Mouse (Mus musculus) neural tube, embryonic 11.5 days (tissue): ENCODE measurements around the gene Satb2. TPM values are rescaled to one million over a fixed set of nuclear protein-coding genes. Genes with fewer than 3 reads are reported as not detected.

Experiments
- ATAC-seq: fragments of 200-750 bp; cut with Nextera tagmentation; 2 replicates; pipeline ENCODE4 v1.8.0; 2017; ENCODE audit warnings: moderate number of reproducible peaks, mild to moderate bottlenecking, moderate TSS enrichment, moderate library complexity; ENCODE audit not compliant: insufficient read depth, low FRiP score, low TSS enrichment
- DNase-seq: peaks from one replicate; pipeline ENCODE4 v3.0.0-alpha.2; 2015; ENCODE audit warnings: low spot score
- H3K27ac ChIP-seq: fragments of 300-500 bp; sonication (generic); 2 replicates; pipeline ENCODE4 v1.5.1; 2014; ENCODE audit warnings: low read depth, mild to moderate bottlenecking, low read length
- H3K27me3 ChIP-seq: fragments of 300-500 bp; sonication (generic); 2 replicates; pipeline ENCODE4 v1.6.1; 2014; ENCODE audit warnings: mild to moderate bottlenecking, low read length, mixed read lengths; ENCODE audit not compliant: control insufficient read depth, insufficient read depth
- H3K36me3 ChIP-seq: fragments of 300-500 bp; sonication (generic); 2 replicates; pipeline ENCODE4 v1.6.1; 2014; ENCODE audit warnings: mild to moderate bottlenecking, low read length, moderate library complexity, mixed read lengths; ENCODE audit not compliant: control insufficient read depth, insufficient read depth
- H3K4me1 ChIP-seq: fragments of 300-500 bp; sonication (generic); 2 replicates; pipeline ENCODE4 v1.6.1; 2014; ENCODE audit warnings: low read length, mixed read lengths; ENCODE audit not compliant: control insufficient read depth, insufficient read depth
- H3K4me2 ChIP-seq: fragments of 300-500 bp; sonication (generic); 2 replicates; pipeline ENCODE4 v1.6.1; 2014; ENCODE audit warnings: low read depth, mild to moderate bottlenecking, moderate library complexity
- H3K4me3 ChIP-seq: fragments of 300-500 bp; sonication (generic); 2 replicates; pipeline ENCODE4 v1.5.1; 2014; ENCODE audit warnings: low read depth, low read length
- H3K9ac ChIP-seq: fragments of 300-500 bp; sonication (generic); 2 replicates; pipeline ENCODE4 v1.6.1; 2014; ENCODE audit warnings: mild to moderate bottlenecking, low read length
- H3K9me3 ChIP-seq: fragments of 300-500 bp; sonication (generic); 2 replicates; pipeline ENCODE4 v1.6.1; 2016; ENCODE audit warnings: low read length; ENCODE audit not compliant: control insufficient read depth
- WGBS: fragments of 180-500 bp; shearing (Covaris S2); extraction: QIAGEN DNeasy Blood & Tissue Kit; methylation state at CpG from one replicate; pipeline ENCODE4 v1.1.7; 2014; 5-methylcytosine and 5-hydroxymethylcytosine counted together
- polyA plus RNA-seq: library from polyadenylated mRNA; unstranded; fragments of >200 nt; fragmentation: Nextera tagmentation; extraction: Ambion mirVana; gene quantifications from 2 replicates; pipeline ENCODE4 v1.2.1, GENCODE M21; 2014

Satb2 gene
- polyA plus RNA-seq, 1 experiment from 2014 or later = 1.5 TPM

GRCm38 (mm10) chr1:56846358-56846757, 132.1 kb downstream of the Satb2 start:
- WGBS = 94% methylated on average over 9 of the region's 9 CpGs
- Histone ChIP-seq H3K36me3 (no peaks in the 10 kb centered on the region), H3K4me2 (no peak overlapping the region)

GRCm38 (mm10) chr1:56845523-56846118, 132.8 kb downstream of the Satb2 start:
- DNase-seq = no peak
- WGBS = 80% methylated on average over 8 of the region's 8 CpGs
- H3K4me2 ChIP-seq = no peak overlapping the region
- ATAC-seq = no peak
- H3K27ac ChIP-seq = no peak overlapping the region
- H3K4me3 ChIP-seq = no peak overlapping the region
- H3K4me1 ChIP-seq = no peaks in the 10 kb centered on the region
- H3K27me3 ChIP-seq = no peaks in the 10 kb centered on the region
- H3K36me3 ChIP-seq = no peaks in the 10 kb centered on the region
- H3K9ac ChIP-seq = no peak overlapping the region
- H3K9me3 ChIP-seq = no peaks in the 10 kb centered on the region

More at GRCm38 (mm10) chr1:56846358-56846757, 132.1 kb downstream of the Satb2 start:
- H3K27me3 ChIP-seq = no peaks in the 10 kb centered on the region
- no peak overlapping the region for H3K9ac ChIP-seq
- ATAC-seq (no peak), DNase-seq (no peak)
- H3K4me3 ChIP-seq = no peak overlapping the region
- no peaks in the 10 kb centered on the region for H3K4me1 ChIP-seq
- no peaks in the 10 kb centered on the region for H3K9me3 ChIP-seq
- no peak overlapping the region for H3K27ac ChIP-seq

GRCm38 (mm10) chr1:56844551-56845330, 133.7 kb downstream of the Satb2 start:
- no peak overlapping the region for H3K4me2 ChIP-seq
- ATAC-seq (no peak), DNase-seq (peak; percentile 12)
- no peaks in the 10 kb centered on the region for H3K36me3 ChIP-seq
- no peaks in the 10 kb centered on the region for H3K4me1 ChIP-seq
- H3K27me3 ChIP-seq = no peaks in the 10 kb centered on the region
- H3K4me3 ChIP-seq = no peak overlapping the region
- H3K9ac ChIP-seq = no peak overlapping the region
- WGBS = 15% methylated on average over 10 of the region's 10 CpGs
- no peaks in the 10 kb centered on the region for H3K9me3 ChIP-seq
- no peak overlapping the region for H3K27ac ChIP-seq

- WGBS = 67% methylated on average over 1 of the region's 1 CpGs
- H3K4me2 ChIP-seq = no peak overlapping the region
- no peaks in the 10 kb centered on the region for H3K36me3 ChIP-seq
- DNase-seq (no peak), ATAC-seq (no peak)
- no peaks in the 10 kb centered on the region for H3K9me3 ChIP-seq
- H3K4me1 ChIP-seq = peaks cover 7% of the 10 kb centered on the region
- no peak overlapping the region for H3K27ac ChIP-seq
- no peak overlapping the region for H3K4me3 ChIP-seq
- H3K27me3 ChIP-seq = no peaks in the 10 kb centered on the region
- no peak overlapping the region for H3K9ac ChIP-seq
Observed at GRCm38 (mm10) chr1:56838901-56839300, 139.5 kb downstream of the Satb2 start.

- no peaks in the 10 kb centered on the region for H3K36me3 ChIP-seq
- ATAC-seq (peak; percentile 38; the same call in 1 of the 2 replicates), DNase-seq (no peak)
- no peaks in the 10 kb centered on the region for H3K9me3 ChIP-seq
- H3K4me3 ChIP-seq = no peak overlapping the region
- H3K4me1 ChIP-seq = peaks cover 9% of the 10 kb centered on the region
- no peak overlapping the region for H3K27ac ChIP-seq
- 77% methylated on average over 6 of the region's 6 CpGs for WGBS
- H3K9ac ChIP-seq = no peak overlapping the region
- no peaks in the 10 kb centered on the region for H3K27me3 ChIP-seq
- H3K4me2 ChIP-seq = no peak overlapping the region
Observed at GRCm38 (mm10) chr1:56833984-56834900, 144.2 kb downstream of the Satb2 start.

GRCm38 (mm10) chr1:56833307-56833706, 145.1 kb downstream of the Satb2 start:
- WGBS = 9% methylated on average over 6 of the region's 6 CpGs
- DNase-seq (peak; percentile 80), ATAC-seq (peak; percentile 87)
- Histone ChIP-seq H3K27me3 (no peaks in the 10 kb centered on the region), H3K36me3 (no peaks in the 10 kb centered on the region), H3K9ac (no peak overlapping the region), H3K27ac (0 out of 2 replicates have a peak overlapping the region, but pooled peaks have one; percentile 65), H3K9me3 (no peaks in the 10 kb centered on the region), H3K4me1 (peaks cover 9% of the 10 kb centered on the region), H3K4me2 (no peak overlapping the region), H3K4me3 (no peak overlapping the region)

GRCm38 (mm10) chr1:56832738-56833137, 145.7 kb downstream of the Satb2 start:
- WGBS = 74% methylated on average over 8 of the region's 8 CpGs
- ATAC-seq (no peak), DNase-seq (no peak)
- H3K4me1 ChIP-seq = peaks cover 9% of the 10 kb centered on the region
- no peaks in the 10 kb centered on the region for H3K36me3 ChIP-seq
- no peak overlapping the region for H3K9ac ChIP-seq
- no peaks in the 10 kb centered on the region for H3K9me3 ChIP-seq
- H3K4me2 ChIP-seq = no peak overlapping the region
- H3K4me3 ChIP-seq = no peak overlapping the region
- peak overlapping the region; percentile 15; the same call in 1 of the 2 replicates for H3K27ac ChIP-seq
- no peaks in the 10 kb centered on the region for H3K27me3 ChIP-seq

- no peak overlapping the region for H3K4me3 ChIP-seq
- no peaks in the 10 kb centered on the region for H3K36me3 ChIP-seq
- no peak overlapping the region for H3K9ac ChIP-seq
- H3K4me2 ChIP-seq = no peak overlapping the region
- no peak overlapping the region for H3K27ac ChIP-seq
- 92% methylated on average over 5 of the region's 5 CpGs for WGBS
- no peak for DNase-seq
- H3K27me3 ChIP-seq = no peaks in the 10 kb centered on the region
- no peaks in the 10 kb centered on the region for H3K4me1 ChIP-seq
- no peaks in the 10 kb centered on the region for H3K9me3 ChIP-seq
- no peak for ATAC-seq
Observed at GRCm38 (mm10) chr1:56822735-56823134, 155.7 kb downstream of the Satb2 start.
